Mouse (Mus musculus) adrenal gland, adult 10 weeks (tissue): Measurements from ENCODE around the gene Ppp1r14c. TPM values are rescaled to one million over a fixed set of nuclear protein-coding genes. Genes with fewer than 3 reads are reported as not detected.

Experiments used
- polyA plus RNA-seq: library from polyadenylated mRNA; stranded (reverse); fragments of 350-450 nt; fragmentation: Illumina TruSeq; extraction: RNeasy Lipid Tissue Mini Kit (QIAGEN cat#74804); gene quantifications from one replicate; pipeline ENCODE4 v1.2.3, GENCODE M21; 2014; ENCODE audit warnings: low read depth, low replicate concordance

Ppp1r14c gene
- polyA plus RNA-seq: 52.8 TPM

GRCm38 (mm10) chr10:3366036-3366869 is at the start of gene Ppp1r14c:
Gene Ppp1r14c, plus strand, starts transcription at chr10:3366057.

Other genes starting within 250 kb of the Ppp1r14c start
- not detected for gene H60c, start 98.3 kb upstream of the Ppp1r14c start, polyA plus RNA-seq
- gene Iyd, start 174.2 kb downstream of the Ppp1r14c start, polyA plus RNA-seq: 0.76 TPM